Mouse (Mus musculus): Measurements from ENCODE around the gene Rapgef5. TPM values are rescaled to one million over a fixed set of nuclear protein-coding genes. Genes with fewer than 3 reads are reported as not detected.

The Rapgef5 gene
- total and polyA plus RNA-seq, 3 experiments: not detected

- no peak overlapping the region for H3K9ac ChIP-seq (ENCODE audit: control insufficient read depth, low read depth, low read length, poor library complexity, severe bottlenecking)
- no peaks in the 10 kb centered on the region for H3K9me3 ChIP-seq (replicated peaks; ENCODE audit: insufficient read depth, low read length)
- no peak overlapping the region for H3K27ac ChIP-seq (ENCODE audit: control insufficient read depth, low read depth, low read length)
- H3K4me3 ChIP-seq (ENCODE audit: control insufficient read depth in 1 of 2, insufficient read depth in 1 of 2, low read depth in 2 of 2, low read length in 2 of 2): no peak overlapping the region
- no peak for DNase-seq (ENCODE audit: low read depth, low spot score)
- no peaks in the 10 kb centered on the region for H3K4me1 ChIP-seq (ENCODE audit: control insufficient read depth in 1 of 2, insufficient read depth in 2 of 2, low read length in 2 of 2)
- TF ChIP-seq TAL1 (IDR thresholded peaks at IDR 0.05; ENCODE audit: low read length): no peak
- no peak for TF ChIP-seq POLR2A (IDR thresholded peaks at IDR 0.05; ENCODE audit: control insufficient read depth in 1 of 2, insufficient read depth in 1 of 2, low read depth in 1 of 2, low read length in 2 of 2, poor library complexity in 1 of 2)
- TF ChIP-seq CHD2 (IDR thresholded peaks at IDR 0.05; ENCODE audit: low read length): no peak
- no peak for TF ChIP-seq GABPA (IDR thresholded peaks at IDR 0.05; ENCODE audit: low read depth, low read length)
- TF ChIP-seq HCFC1 (IDR thresholded peaks at IDR 0.05; ENCODE audit: low read depth, low read length): no peak
- TF ChIP-seq POLR2AphosphoS2 (IDR thresholded peaks at IDR 0.05; ENCODE audit: low read length): no peak
- TF ChIP-seq ZNF384 (IDR thresholded peaks at IDR 0.05; ENCODE audit: low read depth, low read length): no peak
- TF ChIP-seq EP300 (IDR thresholded peaks at IDR 0.05; ENCODE audit: low read depth in 1 of 2, low read length in 2 of 2): no peak
- no peak for TF ChIP-seq MAZ (IDR thresholded peaks at IDR 0.05; ENCODE audit: low read depth, low read length)
- no peak for TF ChIP-seq NELFE (IDR thresholded peaks at IDR 0.05; ENCODE audit: low read depth, low read length)
- TF ChIP-seq GATA1 (IDR thresholded peaks at IDR 0.05; ENCODE audit: low read depth, low read length): no peak
- no peak for TF ChIP-seq NRF1 (IDR thresholded peaks at IDR 0.05; ENCODE audit: insufficient read depth, low read depth, low read length, poor library complexity, severe bottlenecking)
- no peak for TF ChIP-seq ZMIZ1 (IDR thresholded peaks at IDR 0.05; ENCODE audit: low read depth, low read length)
- no peak for TF ChIP-seq UBTF (IDR thresholded peaks at IDR 0.05; ENCODE audit: borderline replicate concordance, insufficient read depth, low read depth, low read length)
- no peak for TF ChIP-seq ZC3H11A (IDR thresholded peaks at IDR 0.05; ENCODE audit: low read depth, low read length)
- no peak for TF ChIP-seq SIN3A (IDR thresholded peaks at IDR 0.05; ENCODE audit: low read length)
- no peaks in the 10 kb centered on the region; a peak in 1 of 4 replicates for H3K27me3 ChIP-seq (ENCODE audit: control insufficient read depth in 1 of 2, insufficient read depth in 2 of 2, low read length in 2 of 2)
- no peaks in the 10 kb centered on the region for H3K79me2 ChIP-seq (ENCODE audit: control insufficient read depth, insufficient read depth, low read length, poor library complexity)
- no peaks in the 10 kb centered on the region for H3K36me3 ChIP-seq (ENCODE audit: control insufficient read depth in 1 of 2, insufficient read depth in 2 of 2, low read length in 2 of 2)
These were observed 272.3 kb downstream of the Rapgef5 start for GRCm38 (mm10) chr12:117788513-117789011.

- H3K27ac ChIP-seq (ENCODE audit: control insufficient read depth, low read depth, low read length): no peak overlapping the region
- no peak overlapping the region for H3K4me3 ChIP-seq (ENCODE audit: control insufficient read depth in 1 of 2, insufficient read depth in 1 of 2, low read depth in 2 of 2, low read length in 2 of 2)
- no peaks in the 10 kb centered on the region for H3K4me1 ChIP-seq (ENCODE audit: control insufficient read depth in 1 of 2, insufficient read depth in 2 of 2, low read length in 2 of 2)
- H3K79me2 ChIP-seq (ENCODE audit: control insufficient read depth, insufficient read depth, low read length, poor library complexity): no peaks in the 10 kb centered on the region
- DNase-seq (ENCODE audit: low read depth, low spot score): no peak
- no peak overlapping the region for H3K9ac ChIP-seq (ENCODE audit: control insufficient read depth, low read depth, low read length, poor library complexity, severe bottlenecking)
- H3K36me3 ChIP-seq (ENCODE audit: control insufficient read depth in 1 of 2, insufficient read depth in 2 of 2, low read length in 2 of 2): no peaks in the 10 kb centered on the region
- no peaks in the 10 kb centered on the region; a peak in 1 of 4 replicates for H3K27me3 ChIP-seq (ENCODE audit: control insufficient read depth in 1 of 2, insufficient read depth in 2 of 2, low read length in 2 of 2)
- H3K9me3 ChIP-seq (replicated peaks; ENCODE audit: insufficient read depth, low read length): no peaks in the 10 kb centered on the region
- TF ChIP-seq GABPA (IDR thresholded peaks at IDR 0.05; ENCODE audit: low read depth, low read length) (no peak), POLR2AphosphoS2 (IDR thresholded peaks at IDR 0.05; ENCODE audit: low read length) (no peak), ZMIZ1 (IDR thresholded peaks at IDR 0.05; ENCODE audit: low read depth, low read length) (no peak), POLR2AphosphoS5 (IDR thresholded peaks at IDR 0.05; ENCODE audit: borderline replicate concordance, low read depth, low read length) (no peak), TAL1 (IDR thresholded peaks at IDR 0.05; ENCODE audit: low read length) (no peak), MAX (IDR thresholded peaks at IDR 0.05; ENCODE audit: low read length) (no peak), MYC (IDR thresholded peaks at IDR 0.05; ENCODE audit: low read depth, low read length) (no peak), MXI1 (IDR thresholded peaks at IDR 0.05; ENCODE audit: low read depth, low read length) (no peak), ELF1 (IDR thresholded peaks at IDR 0.05; ENCODE audit: low read depth, low read length) (no peak), MYB (IDR thresholded peaks at IDR 0.05; ENCODE audit: low read depth, low read length) (no peak), RAD21 (IDR thresholded peaks at IDR 0.05; ENCODE audit: low read depth, low read length) (no peak), MAFK (IDR thresholded peaks at IDR 0.05; ENCODE audit: borderline replicate concordance, low read depth, low read length) (no peak), MEF2A (IDR thresholded peaks at IDR 0.05; ENCODE audit: extremely low read depth, insufficient replicate concordance, low read depth, low read length, poor library complexity, severe bottlenecking) (no peak), MAZ (IDR thresholded peaks at IDR 0.05; ENCODE audit: low read depth, low read length) (no peak), TCF12 (IDR thresholded peaks at IDR 0.05; ENCODE audit: low read depth, low read length) (no peak), SIN3A (IDR thresholded peaks at IDR 0.05; ENCODE audit: low read length) (no peak), CHD2 (IDR thresholded peaks at IDR 0.05; ENCODE audit: low read length) (no peak)
These were observed 272.7 kb downstream of the Rapgef5 start for GRCm38 (mm10) chr12:117789017-117789416.

All from MEL (cell line).